Mouse (Mus musculus): Measurements from ENCODE around the gene Zkscan4.

GRCm38 (mm10) chr13:21506221-21506649 is 27.5 kb downstream of the Zkscan4 start:
- TF ChIP-seq CTCF (IDR thresholded peaks at IDR 0.05; ENCODE audit: low read depth, low read length) (no peak), POLR2A (IDR thresholded peaks at IDR 0.05; ENCODE audit: borderline replicate concordance, low read depth, low read length) (no peak)
